Mouse (Mus musculus): ENCODE results near the gene Vmn1r165.
"Not testable (repeated sequence)": the region's sequence is repeated elsewhere in the genome, so short reads cannot be mapped to it uniquely, and the experiment has no call there.

The Vmn1r165 gene

DNA sequence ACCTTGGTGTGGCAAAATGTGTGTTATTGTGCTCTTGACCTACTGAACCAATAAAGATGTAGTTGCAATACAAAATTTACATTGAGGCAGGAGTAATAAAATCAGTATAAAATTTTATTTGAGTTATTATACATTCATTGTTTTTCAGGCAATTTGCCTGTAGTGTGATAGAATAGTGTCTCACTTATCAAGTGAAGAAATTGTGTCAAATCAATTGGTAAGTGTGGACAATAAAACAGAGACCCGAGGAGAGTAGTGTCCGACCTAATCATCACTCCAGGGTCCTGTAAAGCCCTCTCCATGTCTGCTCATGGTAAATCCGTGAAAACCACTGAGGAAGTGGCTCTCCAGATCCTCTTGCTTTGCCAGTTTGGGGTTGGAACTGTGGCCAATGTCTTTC is at the start of gene Vmn1r165:
Vmn1r165 (plus strand) TSS at position 301 of the 400 bp plus-strand sequence.
- DNase-seq (ENCODE audit: low spot score), result not testable (repeated sequence)

- DNase-seq (ENCODE audit: low spot score), result not testable (repeated sequence)
Observed at GRCm38 (mm10) chr7:23251582-23251981, 34.5 kb downstream of the Vmn1r165 start, which contains the start of gene Vmn1r166. Gene Vmn1r166 (minus strand): TSS chr7:23251682.
